14 mouse cellular contexts compared by ENCODE assay signal in the genomic region with DNA sequence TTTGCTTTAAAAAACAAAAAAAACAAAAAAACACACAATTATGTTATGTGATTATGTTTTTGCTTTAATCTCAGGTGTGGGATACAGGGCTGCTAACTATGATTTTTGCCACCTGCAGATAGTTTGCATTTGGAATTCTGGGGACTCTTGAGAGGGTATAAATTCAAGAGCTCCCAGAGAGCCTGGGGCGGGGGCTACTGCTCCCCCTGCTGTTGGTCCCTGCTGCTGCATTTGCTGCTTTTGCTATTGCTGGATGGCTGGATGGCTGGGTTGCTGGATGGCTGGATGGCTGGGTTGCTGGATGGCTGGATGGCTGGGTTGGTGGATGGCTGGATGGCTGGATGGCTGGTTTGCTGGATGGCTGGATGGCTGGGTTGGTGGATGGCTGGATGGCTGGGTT. TPM values are rescaled to one million over a fixed set of nuclear protein-coding genes. Genes with fewer than 3 reads are reported as not detected.
A peak's percentile ranks its signal among the peaks of the same experiment; 100 is the strongest.
DNase-seq lines count a peak whose midpoint lies in the region; ATAC-seq and TF ChIP-seq lines count a peak whose summit lies in the region.
"Had no signal": no experiment of that assay in that cellular context is flagged by ENCODE, and none has a peak within 500 bp of the region (broad histone marks: within the 10 kb centered on the region; RNA-seq: fewer than 3 reads in every experiment).

No protein-coding gene starts in this region.

- DNase-seq in CD4-positive, CD25-positive, alpha-beta regulatory T cell, adult 2 months (ENCODE audit: low read depth, low spot score): peak; percentile 18
- no peak for DNase-seq in kidney, adult 2 months
- peak; percentile 27 for DNase-seq in retina, embryonic 14.5 days (ENCODE audit: low spot score)
- DNase-seq in retina, postnatal 1 day: no peak
- peak; percentile 35 for DNase-seq in thymus, postnatal 4 days
- no peak for DNase-seq in yolk sac, embryonic 10.5 days (ENCODE audit: low spot score)
- DNase-seq: layer of hippocampus, postnatal 36 days; liver, embryonic 13.5 days; right cerebral cortex, adult 18-20 months had no signal

- H3K9me3 ChIP-seq in kidney, embryonic 16.5 days (ENCODE audit: low read length): no peaks in the 10 kb centered on the region
- H3K9me3 ChIP-seq: heart, embryonic 10.5 days; liver, embryonic 13.5 days; neural tube, embryonic 12.5 days had no signal

- TF ChIP-seq CTCF in kidney, adult 2 months (conservative IDR thresholded peaks at IDR 0.05; ENCODE audit: insufficient read depth, insufficient read length, low read depth, low read length): peak; percentile 25; the same call in 1 of the 2 replicates

- TF ChIP-seq POLR2A in kidney, adult 2 months (IDR thresholded peaks at IDR 0.05; ENCODE audit: low read depth, low read length): no peak

- no peak overlapping the region for H3K4me2 ChIP-seq in kidney, embryonic 16.5 days (replicated peaks; ENCODE audit: low read depth, low read length)
- H3K4me2 ChIP-seq: liver, embryonic 13.5 days; neural tube, embryonic 12.5 days had no signal

- no peak overlapping the region for H3K4me3 ChIP-seq in kidney, adult 2 months (ENCODE audit: insufficient read depth, low read depth, low read length)
- H3K4me3 ChIP-seq in kidney, embryonic 16.5 days (ENCODE audit: low read length): no peak overlapping the region
- H3K4me3 ChIP-seq: heart, embryonic 10.5 days; liver, embryonic 13.5 days; neural tube, embryonic 12.5 days had no signal

- no peaks in the 10 kb centered on the region for H3K4me1 ChIP-seq in kidney, adult 2 months (ENCODE audit: control insufficient read depth, insufficient read depth, low read length)
- no peaks in the 10 kb centered on the region for H3K4me1 ChIP-seq in kidney, embryonic 16.5 days (ENCODE audit: insufficient read depth, low read length)
- H3K4me1 ChIP-seq: liver, embryonic 13.5 days had no signal

- 69% methylated on average over 1 of the region's 1 CpGs for WGBS in kidney, adult 2 months
- WGBS in kidney, embryonic 16.5 days: 70% methylated on average over 1 of the region's 1 CpGs

- ATAC-seq in CD4-positive, CD25-positive, alpha-beta regulatory T cell, adult 4 months: no peak
- ATAC-seq in kidney, embryonic 16.5 days (ENCODE audit: low FRiP score, low TSS enrichment): no peak
- ATAC-seq: inflammation-experienced regulatory T-cells, adult 6 months had no signal

- H3K27me3 ChIP-seq in kidney, adult 2 months (replicated peaks; ENCODE audit: control insufficient read depth, insufficient read depth, low read length): no peaks in the 10 kb centered on the region
- no peaks in the 10 kb centered on the region for H3K27me3 ChIP-seq in kidney, embryonic 16.5 days (ENCODE audit: insufficient read depth, low read length)
- H3K27me3 ChIP-seq: liver, embryonic 13.5 days; neural tube, embryonic 12.5 days had no signal

- H3K9ac ChIP-seq in kidney, embryonic 16.5 days (replicated peaks; ENCODE audit: low read length): no peak overlapping the region
- H3K9ac ChIP-seq: liver, embryonic 13.5 days; neural tube, embryonic 12.5 days had no signal

- H3K27ac ChIP-seq in kidney, adult 2 months (ENCODE audit: insufficient read depth, low read depth, low read length): no peak overlapping the region
- no peak overlapping the region for H3K27ac ChIP-seq in kidney, embryonic 16.5 days (ENCODE audit: low read length)
- H3K27ac ChIP-seq: heart, embryonic 10.5 days; liver, embryonic 13.5 days; neural tube, embryonic 12.5 days had no signal

- H3K36me3 ChIP-seq in kidney, adult 2 months (ENCODE audit: control insufficient read depth, insufficient read depth, low read length): no peaks in the 10 kb centered on the region
- H3K36me3 ChIP-seq in kidney, embryonic 16.5 days (ENCODE audit: insufficient read depth, low read length): no peaks in the 10 kb centered on the region
- H3K36me3 ChIP-seq: heart, embryonic 10.5 days; liver, embryonic 13.5 days; neural tube, embryonic 12.5 days had no signal

RNA-seq across cellular contexts. Expression of a gene that starts 44.6 kb away (rescaled TPM):
- polyA plus RNA-seq in CD4-positive, CD25-positive, alpha-beta regulatory T cell, adult 4 months (2017; shearing (Covaris generic)): 10 to 100 TPM; 11.0 to 12.6 TPM
- 0.50 and 0.53 TPM in 2 replicates for polyA plus RNA-seq in kidney, adult 2 months (2012; rRNA removed)
- 0.06 TPM in 1 of 2 replicates, not detected in the other for polyA plus RNA-seq in kidney, embryonic 16.5 days (2015; fragmentation: Nextera tagmentation; extraction: Ambion mirVana)

Comparison
In these comparisons a context has a peak if more than half of its experiments do, and no peak if none do; other contexts are left out.
1. DNase-seq: peak in CD4-positive, CD25-positive, alpha-beta regulatory T cell, adult 2 months (single experiment), retina, embryonic 14.5 days (single experiment) and thymus, postnatal 4 days (single experiment); none in kidney, adult 2 months (single experiment), retina, postnatal 1 day (single experiment) and yolk sac, embryonic 10.5 days (single experiment).